Mouse (Mus musculus): ENCODE measurements around the gene Pbx1.

DNA sequence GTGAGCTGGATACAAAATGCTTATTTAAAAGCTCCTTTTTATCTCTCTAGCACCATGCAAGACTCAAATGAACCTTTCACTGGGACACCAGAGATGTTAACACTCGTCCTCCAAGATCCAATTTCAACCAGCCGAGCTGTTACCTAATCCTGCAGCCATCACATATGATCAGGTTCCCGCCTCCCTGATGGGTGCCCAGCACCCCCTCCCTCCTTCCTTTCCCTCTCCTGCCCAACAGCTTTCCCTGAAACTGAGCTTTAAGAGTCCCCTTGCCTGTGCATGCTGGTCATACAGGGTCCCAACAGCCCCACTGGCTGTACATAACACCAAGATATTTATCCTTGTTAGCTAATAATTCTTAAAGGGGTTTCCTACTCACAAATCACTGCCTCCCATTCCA, 218.5 kb downstream of the Pbx1 start:
- TF ChIP-seq POLR2A (IDR thresholded peaks at IDR 0.05; ENCODE audit: insufficient read depth, low read depth, low read length), result no peak
- TF ChIP-seq CTCF (IDR thresholded peaks at IDR 0.05; ENCODE audit: insufficient read depth, low read depth, low read length), result no peak
